Mouse (Mus musculus) olfactory bulb, adult 2 months (tissue): ENCODE data around the gene Lrmda.

Source experiments
- CTCF ChIP-seq: fragments of 200-500 bp; IDR thresholded peaks from 2 replicates; pipeline ENCODE4 v1.5.1; 2012; ENCODE audit warnings: low read depth, mild to moderate bottlenecking, low read length, moderate library complexity; ENCODE audit not compliant: insufficient read depth
- POLR2A ChIP-seq: fragments of 200-500 bp; IDR thresholded peaks from 2 replicates; pipeline ENCODE4 v1.6.1; 2012; ENCODE audit warnings: mild to moderate bottlenecking, low read depth, low read length, moderate library complexity; ENCODE audit not compliant: insufficient read depth

DNA sequence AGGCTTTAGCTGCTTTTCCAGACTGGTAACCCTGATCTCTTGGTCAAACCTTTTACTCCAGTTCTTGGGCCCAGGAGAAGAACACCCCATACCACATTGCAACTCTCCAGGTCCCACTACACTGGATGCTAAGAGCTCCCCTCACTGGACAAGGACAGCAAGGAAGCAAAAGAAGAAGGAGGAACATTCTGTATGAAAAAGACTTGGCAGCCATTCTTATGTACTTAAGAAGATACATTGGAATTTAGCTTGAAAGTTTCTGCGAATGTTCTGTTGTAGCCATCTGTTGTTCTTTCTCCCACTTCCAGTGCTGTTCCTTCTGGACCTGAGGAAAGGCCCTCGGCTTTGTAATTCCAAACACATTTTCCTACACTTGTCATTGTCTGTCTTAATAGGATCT, 160.2 kb downstream of the Lrmda start:
- TF ChIP-seq POLR2A (no peak), CTCF (no peak)
